Mouse (Mus musculus) MEL (cell line): Measurements from ENCODE around the gene Pcdh18. TPM values are rescaled to one million over a fixed set of nuclear protein-coding genes. Genes with fewer than 3 reads are reported as not detected.

Experiments
- DNase-seq: peaks from one replicate; pipeline ENCODE4 v3.0.0; 2011; ENCODE audit warnings: low read depth, low spot score
- H3K27ac ChIP-seq: 2 replicates; pipeline ENCODE4 v1.5.1; 2012; ENCODE audit warnings: low read depth, mild to moderate bottlenecking, control low read depth, low read length, moderate library complexity; ENCODE audit not compliant: control insufficient read depth
- H3K27me3 ChIP-seq, 2 experiments: fragments of 150-350 bp in 1 of 2; sonication (generic) in 1 of 2; 2 replicates each; pipeline ENCODE4 v1.6.1; 2012; ENCODE audit warnings: low read length in 2 of 2, mild to moderate bottlenecking in 2 of 2, improper control_type of control experiment in 1 of 2, moderate library complexity in 1 of 2; ENCODE audit not compliant: insufficient read depth in 2 of 2, control insufficient read depth in 1 of 2
- H3K36me3 ChIP-seq, 2 experiments: 2 replicates each; pipeline ENCODE4 v1.6.1; 2012 to 2014; ENCODE audit warnings: low read length in 2 of 2, improper control_type of control experiment in 1 of 2, inconsistent platforms in 1 of 2, mild to moderate bottlenecking in 1 of 2; ENCODE audit not compliant: insufficient read depth in 2 of 2, control insufficient read depth in 1 of 2
- H3K4me1 ChIP-seq, 2 experiments: fragments of 150-350 bp in 1 of 2; sonication (generic) in 1 of 2; 2 replicates each; pipeline ENCODE4 v1.6.1; 2012; ENCODE audit warnings: low read length in 2 of 2, improper control_type of control experiment in 1 of 2, mild to moderate bottlenecking in 1 of 2; ENCODE audit not compliant: insufficient read depth in 2 of 2, control insufficient read depth in 1 of 2
- H3K4me3 ChIP-seq, 2 experiments: fragments of 150-350 bp in 1 of 2; sonication (generic) in 1 of 2; 2 replicates each; pipeline ENCODE4 v1.5.1; 2012; ENCODE audit warnings: low read depth in 2 of 2, low read length in 2 of 2, mild to moderate bottlenecking in 2 of 2, moderate library complexity in 2 of 2, control low read depth in 1 of 2, improper control_type of control experiment in 1 of 2; ENCODE audit not compliant: control insufficient read depth in 1 of 2, insufficient read depth in 1 of 2
- H3K79me2 ChIP-seq: 2 replicates; pipeline ENCODE4 v1.6.1; 2012; ENCODE audit warnings: mild to moderate bottlenecking, low read length, moderate library complexity; ENCODE audit not compliant: control insufficient read depth, poor library complexity, insufficient read depth
- H3K9ac ChIP-seq: 2 replicates; pipeline ENCODE4 v1.6.1; 2012; ENCODE audit warnings: low read depth, mild to moderate bottlenecking, control low read depth, low read length, moderate library complexity; ENCODE audit not compliant: control insufficient read depth, poor library complexity, severe bottlenecking
- H3K9me3 ChIP-seq: fragments of 150-350 bp; sonication (generic); replicated peaks from 2 replicates; pipeline ENCODE4 v1.6.1; 2012; ENCODE audit warnings: mild to moderate bottlenecking, low read length, improper control_type of control experiment, moderate library complexity; ENCODE audit not compliant: insufficient read depth
- BHLHE40 ChIP-seq: IDR thresholded peaks from 2 replicates; pipeline ENCODE4 v1.6.1; 2012; ENCODE audit warnings: low read depth, mild to moderate bottlenecking, inconsistent platforms, low read length, improper control_type of control experiment, borderline replicate concordance
- CHD2 ChIP-seq: IDR thresholded peaks from 2 replicates; pipeline ENCODE4 v1.6.1; 2011; ENCODE audit warnings: low read length, improper control_type of control experiment
- ELF1 ChIP-seq: IDR thresholded peaks from 2 replicates; pipeline ENCODE4 v1.6.1; 2014; ENCODE audit warnings: low read depth, mild to moderate bottlenecking, inconsistent platforms, low read length, improper control_type of control experiment, moderate library complexity
- EP300 ChIP-seq, 2 experiments: IDR thresholded peaks; 2 replicates each; pipeline ENCODE4 v1.6.1; 2011; ENCODE audit warnings: improper control_type of control experiment in 2 of 2, low read length in 2 of 2, low read depth in 1 of 2, mild to moderate bottlenecking in 1 of 2
- KAT2A ChIP-seq: conservative IDR thresholded peaks from 2 replicates; pipeline ENCODE4 v1.6.1; 2012; ENCODE audit warnings: low read depth, low read length, improper control_type of control experiment, inconsistent platforms
- MAX ChIP-seq: IDR thresholded peaks from 2 replicates; pipeline ENCODE4 v1.6.1; 2011; ENCODE audit warnings: low read length, improper control_type of control experiment
- MEF2A ChIP-seq: IDR thresholded peaks from 2 replicates; pipeline ENCODE4 v1.6.1; 2014; ENCODE audit warnings: low read depth, mild to moderate bottlenecking, inconsistent platforms, low read length, improper control_type of control experiment; ENCODE audit not compliant: poor library complexity, insufficient replicate concordance, severe bottlenecking; ENCODE audit errors: extremely low read depth
- MXI1 ChIP-seq: IDR thresholded peaks from 2 replicates; pipeline ENCODE4 v1.6.1; 2011; ENCODE audit warnings: mild to moderate bottlenecking, low read depth, low read length, improper control_type of control experiment
- MYC ChIP-seq: IDR thresholded peaks from 2 replicates; pipeline ENCODE4 v1.6.1; 2011; ENCODE audit warnings: low read depth, mild to moderate bottlenecking, low read length, improper control_type of control experiment, moderate library complexity
- NRF1 ChIP-seq: IDR thresholded peaks from 2 replicates; pipeline ENCODE4 v1.6.1; 2014; ENCODE audit warnings: low read depth, mild to moderate bottlenecking, inconsistent platforms, low read length, improper control_type of control experiment, moderate library complexity; ENCODE audit not compliant: poor library complexity, insufficient read depth, severe bottlenecking
- POLR2AphosphoS2 ChIP-seq: IDR thresholded peaks from 2 replicates; pipeline ENCODE4 v1.6.1; 2011; ENCODE audit warnings: low read length, improper control_type of control experiment
- POLR2AphosphoS5 ChIP-seq: IDR thresholded peaks from 2 replicates; pipeline ENCODE4 v1.6.1; 2012; ENCODE audit warnings: low read depth, borderline replicate concordance, mild to moderate bottlenecking, inconsistent platforms, low read length, moderate library complexity, mixed read lengths
- RAD21 ChIP-seq: IDR thresholded peaks from 2 replicates; pipeline ENCODE4 v1.6.1; 2011; ENCODE audit warnings: mild to moderate bottlenecking, low read depth, low read length, improper control_type of control experiment
- SMC3 ChIP-seq: IDR thresholded peaks from 2 replicates; pipeline ENCODE4 v1.6.1; 2011; ENCODE audit warnings: low read depth, low read length, improper control_type of control experiment
- TBP ChIP-seq: IDR thresholded peaks from 2 replicates; pipeline ENCODE4 v1.8.0; 2011; ENCODE audit warnings: low read depth, low read length, improper control_type of control experiment
- USF2 ChIP-seq, 2 experiments: IDR thresholded peaks; 2 replicates each; pipeline ENCODE4 v1.6.1; 2011 to 2012; ENCODE audit warnings: improper control_type of control experiment in 2 of 2, low read length in 2 of 2, borderline replicate concordance in 1 of 2, inconsistent platforms in 1 of 2, low read depth in 1 of 2, mild to moderate bottlenecking in 1 of 2; ENCODE audit not compliant: insufficient read depth in 1 of 2
- ZKSCAN1 ChIP-seq: IDR thresholded peaks from 2 replicates; pipeline ENCODE4 v1.6.1; 2012; ENCODE audit warnings: low read depth, mild to moderate bottlenecking, inconsistent platforms, low read length, improper control_type of control experiment, moderate library complexity
- polyA plus RNA-seq, 2 experiments: library from polyadenylated mRNA; stranded (reverse) in 1 of 2; unstranded in 1 of 2; fragments of >175 nt in 1 of 2; fragments of >200 nt in 1 of 2; gene quantifications; 2 replicates each; pipeline versions ENCODE4 v1.2.1 to v1.2.4; 2012; ENCODE audit warnings: low replicate concordance in 2 of 2, low read depth in 1 of 2; ENCODE audit not compliant: insufficient read length in 2 of 2, insufficient read depth in 1 of 2, missing spikeins in 1 of 2
- total RNA-seq: library from RNA; depleted of rRNA; stranded (reverse); fragments of 300-350 nt; gene quantifications from 2 replicates; pipeline ENCODE4 v1.2.3, GENCODE M21; 2012

The Pcdh18 gene
- total and polyA plus RNA-seq, 3 experiments, result not detected

DNA sequence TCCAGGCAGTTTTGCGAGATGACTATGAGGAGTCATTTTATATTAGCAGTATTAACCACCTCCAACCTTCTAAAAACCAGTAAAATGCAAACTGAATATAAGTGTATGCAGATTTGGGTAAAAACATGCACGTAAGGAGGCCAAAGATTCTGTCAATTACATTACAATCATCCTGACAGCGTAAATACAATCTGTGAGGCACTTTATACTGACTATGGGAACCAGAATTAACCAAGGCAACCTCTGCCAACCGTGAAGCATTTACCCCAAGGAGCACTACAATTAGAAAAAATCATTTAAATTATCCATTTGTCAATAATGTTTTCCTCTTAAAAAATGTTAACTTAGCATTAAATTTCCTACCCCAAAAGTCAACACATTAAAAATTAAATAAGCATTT, 30.6 kb upstream of the Pcdh18 start:
- H3K79me2 ChIP-seq, result no peaks in the 10 kb centered on the region
- no peak for TF ChIP-seq ZKSCAN1
- TF ChIP-seq MAX, result no peak
- TF ChIP-seq NRF1, result no peak
- no peak for TF ChIP-seq TBP
- no peak for TF ChIP-seq MEF2A
- TF ChIP-seq POLR2AphosphoS2, result no peak
- TF ChIP-seq KAT2A, result no peak
- no peak for TF ChIP-seq EP300 (IDR thresholded peaks at IDR 0.05; ENCODE audit: low read depth in 1 of 2, low read length in 2 of 2)
- TF ChIP-seq ELF1, result no peak
- TF ChIP-seq MXI1, result no peak
- TF ChIP-seq MYC, result no peak
- TF ChIP-seq, all 39 proteins: peak for 0
- no peak overlapping the region for H3K4me3 ChIP-seq
- no peak for DNase-seq
- no peaks in the 10 kb centered on the region for H3K27me3 ChIP-seq
- no peaks in the 10 kb centered on the region for H3K4me1 ChIP-seq
- H3K27ac ChIP-seq, result no peak overlapping the region
- no peak overlapping the region for H3K9ac ChIP-seq
- H3K9me3 ChIP-seq, result no peaks in the 10 kb centered on the region
- H3K36me3 ChIP-seq, result no peaks in the 10 kb centered on the region

DNA sequence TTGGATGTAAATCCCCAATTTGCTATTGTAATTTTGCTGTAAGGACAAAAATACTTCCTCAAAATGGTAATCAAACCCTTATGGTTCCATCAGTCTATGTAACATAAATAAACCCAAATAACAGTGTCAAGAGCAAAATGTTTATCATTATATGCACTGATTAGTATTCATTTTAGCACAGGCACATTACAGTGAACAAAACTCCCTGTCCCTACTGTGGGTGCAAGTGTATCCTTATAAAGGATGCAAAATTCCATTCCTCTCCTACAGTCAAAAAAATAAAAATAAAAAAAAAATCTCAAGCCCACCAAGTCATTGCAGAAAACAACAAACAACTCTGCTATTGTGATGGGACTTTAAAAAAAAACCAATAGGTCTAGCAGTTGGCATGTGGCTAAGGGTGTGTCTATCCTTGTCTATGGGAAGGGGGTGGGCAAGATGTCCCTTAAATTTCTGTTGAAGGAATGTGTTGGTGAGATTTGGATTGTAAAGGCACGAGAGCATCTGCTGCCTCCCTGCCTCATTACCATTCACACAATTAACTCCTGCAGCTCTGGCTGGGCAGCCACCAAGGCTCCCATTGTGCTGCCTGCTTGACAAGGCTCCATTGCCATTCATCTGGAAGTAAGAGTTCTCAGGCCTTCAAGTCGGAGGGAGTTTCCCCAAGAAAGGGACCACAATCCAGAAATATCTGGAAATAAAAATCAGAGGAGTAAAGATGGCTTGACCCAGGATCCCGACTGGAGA, 12.0 kb upstream of the Pcdh18 start:
- H3K79me2 ChIP-seq, result no peaks in the 10 kb centered on the region
- no peaks in the 10 kb centered on the region for H3K4me1 ChIP-seq
- TF ChIP-seq USF2 (IDR thresholded peaks at IDR 0.05; ENCODE audit: borderline replicate concordance in 1 of 2, insufficient read depth in 1 of 2, low read depth in 1 of 2, low read length in 2 of 2), result no peak
- TF ChIP-seq CHD2, result no peak
- TF ChIP-seq SMC3, result no peak
- no peak for TF ChIP-seq RAD21
- no peak for TF ChIP-seq POLR2AphosphoS5
- TF ChIP-seq BHLHE40, result no peak
- H3K27ac ChIP-seq, result no peak overlapping the region
- no peak overlapping the region for H3K4me3 ChIP-seq
- no peak overlapping the region for H3K9ac ChIP-seq
- H3K9me3 ChIP-seq, result no peaks in the 10 kb centered on the region
- no peaks in the 10 kb centered on the region for H3K27me3 ChIP-seq
- no peak for DNase-seq
- no peaks in the 10 kb centered on the region for H3K36me3 ChIP-seq
